Mouse (Mus musculus) heart, embryonic 16.5 days (tissue): ENCODE measurements around the gene Zbtb37. TPM values are rescaled to one million over a fixed set of nuclear protein-coding genes. Genes with fewer than 3 reads are reported as not detected.

Source experiments
- ATAC-seq: fragments of 200-750 bp; cut with Nextera tagmentation; replicated peaks from 2 replicates; pipeline ENCODE4 v1.8.0; 2017; ENCODE audit warnings: moderate number of reproducible peaks; ENCODE audit not compliant: insufficient read depth, low FRiP score; ENCODE audit errors: extremely low read depth
- H3K27ac ChIP-seq: fragments of 300-500 bp; sonication (generic); 2 replicates; pipeline ENCODE4 v1.5.1; 2014; ENCODE audit warnings: mild to moderate bottlenecking, low read length, control low read depth, moderate library complexity
- H3K27me3 ChIP-seq: fragments of 300-500 bp; sonication (generic); 2 replicates; pipeline ENCODE4 v1.6.1; 2014; ENCODE audit warnings: low read length, mixed read lengths; ENCODE audit not compliant: control insufficient read depth, insufficient read depth
- H3K36me3 ChIP-seq: fragments of 300-500 bp; sonication (generic); 2 replicates; pipeline ENCODE4 v1.6.1; 2014; ENCODE audit not compliant: control insufficient read depth, insufficient read depth
- H3K4me1 ChIP-seq: fragments of 300-500 bp; sonication (generic); 2 replicates; pipeline ENCODE4 v1.6.1; 2014; ENCODE audit warnings: low read length, mixed read lengths; ENCODE audit not compliant: control insufficient read depth, insufficient read depth
- H3K4me2 ChIP-seq: fragments of 300-500 bp; sonication (generic); 2 replicates; pipeline ENCODE4 v1.6.1; 2014; ENCODE audit warnings: low read depth, mild to moderate bottlenecking, control low read depth, low read length
- H3K4me3 ChIP-seq: fragments of 300-500 bp; sonication (generic); 2 replicates; pipeline ENCODE4 v1.5.1; 2014; ENCODE audit warnings: mild to moderate bottlenecking, control low read depth, low read length
- H3K9ac ChIP-seq: fragments of 300-500 bp; sonication (generic); 2 replicates; pipeline ENCODE4 v1.6.1; 2014; ENCODE audit warnings: low read length, control low read depth
- H3K9me3 ChIP-seq: fragments of 300-500 bp; sonication (generic); replicated peaks from 2 replicates; pipeline ENCODE4 v1.6.1; 2016; ENCODE audit warnings: low read length; ENCODE audit not compliant: control insufficient read depth
- WGBS: fragments of 180-500 bp; shearing (Covaris S2); extraction: QIAGEN DNeasy Blood & Tissue Kit; methylation state at CpG from one replicate; pipeline ENCODE4 v1.1.7; 2014; 5-methylcytosine and 5-hydroxymethylcytosine counted together
- polyA plus RNA-seq: library from polyadenylated mRNA; unstranded; fragments of >200 nt; fragmentation: Nextera tagmentation; extraction: Ambion mirVana; gene quantifications from 2 replicates; pipeline ENCODE4 v1.2.1, GENCODE M21; 2015

Gene Zbtb37
- polyA plus RNA-seq, 1 experiment from 2014 or later = 7.9 TPM

DNA sequence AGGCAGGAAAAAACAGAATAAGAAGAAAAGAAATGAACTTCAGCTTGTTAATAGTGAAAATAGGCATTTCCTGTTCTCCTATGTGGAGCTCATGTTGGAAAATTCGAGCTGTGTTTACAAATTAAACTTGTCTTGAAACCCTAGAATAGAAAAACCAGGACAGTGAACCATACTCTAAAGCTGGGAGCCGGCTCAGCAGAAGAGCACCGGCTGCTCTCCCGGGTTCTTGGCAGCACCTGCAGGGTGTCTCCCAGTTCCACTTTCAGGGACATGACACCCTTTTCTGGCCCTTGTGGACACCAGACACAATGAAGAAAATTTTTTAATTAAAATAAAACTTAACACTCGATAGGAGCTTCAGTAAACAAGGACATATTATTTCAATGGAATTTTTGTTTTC lies 66.0 kb downstream of the Zbtb37 start:
- Histone ChIP-seq H3K9ac (no peak overlapping the region), H3K9me3 (no peaks in the 10 kb centered on the region), H3K27me3 (no peaks in the 10 kb centered on the region), H3K4me3 (no peak overlapping the region), H3K4me1 (no peaks in the 10 kb centered on the region), H3K36me3 (peaks cover 36% of the 10 kb centered on the region), H3K27ac (no peak overlapping the region), H3K4me2 (no peak overlapping the region)
- 82% methylated on average over 5 of the region's 5 CpGs for WGBS
- ATAC-seq = no peak

DNA sequence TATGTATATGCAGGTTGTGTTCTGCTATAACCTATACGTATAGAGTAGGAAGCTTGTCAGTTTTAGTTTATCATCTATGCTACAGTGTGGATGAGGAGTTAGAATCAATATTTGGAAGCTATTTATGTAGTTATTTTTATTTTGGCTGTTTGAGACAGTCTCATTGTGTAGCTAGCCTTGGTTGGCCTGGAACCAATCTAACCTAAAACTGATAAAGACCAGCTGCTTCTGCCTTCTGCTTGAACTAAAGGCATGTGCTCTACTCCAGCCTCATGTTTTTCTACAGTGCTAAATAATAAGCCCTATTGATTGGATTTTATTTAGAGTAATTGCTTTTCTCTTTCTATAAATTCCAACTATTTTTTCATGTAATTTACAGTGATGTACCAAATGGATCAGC lies 67.4 kb downstream of the Zbtb37 start:
- Histone ChIP-seq H3K9me3 (no peaks in the 10 kb centered on the region), H3K36me3 (peaks cover 47% of the 10 kb centered on the region), H3K4me2 (no peak overlapping the region), H3K4me1 (no peaks in the 10 kb centered on the region), H3K27ac (no peak overlapping the region), H3K27me3 (no peaks in the 10 kb centered on the region), H3K4me3 (no peak overlapping the region), H3K9ac (no peak overlapping the region)
- no peak for ATAC-seq
- WGBS = 76% methylated on average over 1 of the region's 1 CpGs

DNA sequence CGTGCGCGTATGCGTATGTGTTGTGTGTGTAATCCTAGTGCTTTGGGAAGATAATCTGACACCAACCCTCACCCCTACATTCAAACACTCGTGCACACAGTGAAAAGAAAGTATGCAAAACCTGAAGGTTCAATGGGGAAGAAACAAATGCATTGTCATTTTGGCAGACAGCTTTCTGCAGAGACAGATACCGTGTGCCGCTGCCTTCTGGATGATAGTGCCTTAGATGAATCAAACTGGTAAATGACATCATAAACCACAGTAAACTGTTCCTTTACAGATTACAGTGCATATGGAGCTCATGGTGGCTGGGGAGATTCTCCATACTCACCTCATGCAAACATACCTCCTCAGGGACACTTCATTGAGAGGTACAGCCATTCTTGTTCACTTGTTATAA lies 71.5 kb downstream of the Zbtb37 start:
- Histone ChIP-seq H3K9me3 (no peaks in the 10 kb centered on the region), H3K27me3 (no peaks in the 10 kb centered on the region), H3K4me2 (no peak overlapping the region), H3K4me1 (no peaks in the 10 kb centered on the region), H3K27ac (no peak overlapping the region), H3K4me3 (no peak overlapping the region), H3K9ac (no peak overlapping the region), H3K36me3 (peaks cover 44% of the 10 kb centered on the region)
- WGBS = 93% methylated on average over 7 of the region's 7 CpGs
- ATAC-seq = no peak

Other genes starting within 250 kb of the Zbtb37 start
- 83.9 and 93.4 TPM in 2 replicates for gene Rabgap1l, start 241.6 kb downstream of the Zbtb37 start, polyA plus RNA-seq
- gene Rc3h1, start 128.4 kb downstream of the Zbtb37 start, polyA plus RNA-seq = 5.8 and 6.5 TPM in 2 replicates
- 2.0 and 2.2 TPM in 2 replicates for gene Serpinc1, start 56.3 kb downstream of the Zbtb37 start, polyA plus RNA-seq
- 29.3 and 30.9 TPM in 2 replicates for gene Dars2, start 35.8 kb upstream of the Zbtb37 start, polyA plus RNA-seq
- 21.0 and 22.9 TPM in 2 replicates for gene Cenpl, start 35.9 kb upstream of the Zbtb37 start, polyA plus RNA-seq
- gene Klhl20, start 96.7 kb upstream of the Zbtb37 start, polyA plus RNA-seq = 11.4 and 13.4 TPM in 2 replicates
- gene Ankrd45, start 107.8 kb upstream of the Zbtb37 start, polyA plus RNA-seq = 3.8 and 4.6 TPM in 2 replicates
- 0.20 and 0.31 TPM in 2 replicates for gene Tex50, start 124.5 kb upstream of the Zbtb37 start, polyA plus RNA-seq
- 319 and 331 TPM in 2 replicates for gene Prdx6, start 216.4 kb upstream of the Zbtb37 start, polyA plus RNA-seq